In genomic region chr16:23107946-23108759, GRCm38 (mm10) we compare ENCODE assay signal across 8 mouse cellular contexts. TPM values are rescaled to one million over a fixed set of nuclear protein-coding genes. Genes with fewer than 3 reads are reported as not detected.
DNase-seq lines count a peak whose midpoint lies in the region; ATAC-seq and TF ChIP-seq lines count a peak whose summit lies in the region.

No protein-coding gene starts in this region.

- ATAC-seq in erythroblast, adult 5-6 weeks (replicated peaks; ENCODE audit: low FRiP score, poor library complexity, severe bottlenecking): peak; percentile 93
- ATAC-seq in kidney, embryonic 15.5 days (replicated peaks; ENCODE audit: low FRiP score): peak; percentile 84
- ATAC-seq in monocyte, adult 5-6 weeks (replicated peaks; ENCODE audit: insufficient number of reproducible peaks, low FRiP score, low TSS enrichment, poor library complexity, severe bottlenecking): peak; percentile 40

- H3K4me1 ChIP-seq in bone marrow macrophage, adult 2 months (ENCODE audit: control insufficient read depth, insufficient read depth, low read length): peaks cover 13% of the 10 kb centered on the region
- peaks cover 7% of the 10 kb centered on the region; the same call in 1 of the 2 replicates for H3K4me1 ChIP-seq in heart, embryonic 10.5 days
- peaks cover 38% of the 10 kb centered on the region for H3K4me1 ChIP-seq in kidney, embryonic 15.5 days

- H3K27me3 ChIP-seq in heart, embryonic 10.5 days (ENCODE audit: insufficient read depth, poor library complexity, severe bottlenecking): no peaks in the 10 kb centered on the region
- H3K27me3 ChIP-seq in kidney, embryonic 15.5 days: no peaks in the 10 kb centered on the region

- DNase-seq in 416B (ENCODE audit: low read depth): peak; percentile 86
- DNase-seq in heart, embryonic 10.5 days (ENCODE audit: low spot score): peak; percentile 90
- DNase-seq in liver: peak; percentile 85
- peak; percentile 81 to 82 for DNase-seq in spleen, postnatal 36 days (ENCODE audit: low spot score in 2 of 2)

- peak overlapping the region; percentile 100 for H3K9ac ChIP-seq in kidney, embryonic 15.5 days

- H3K4me3 ChIP-seq in bone marrow macrophage, adult 2 months (ENCODE audit: insufficient read depth, low read length): peak overlapping the region; percentile 99
- H3K4me3 ChIP-seq in heart, embryonic 10.5 days: peak overlapping the region; percentile 96
- peak overlapping the region; percentile 86 for H3K4me3 ChIP-seq in kidney, embryonic 15.5 days (replicated peaks)

- peaks cover 50% of the 10 kb centered on the region for H3K36me3 ChIP-seq in heart, embryonic 10.5 days
- H3K36me3 ChIP-seq in kidney, embryonic 15.5 days: peaks cover 47% of the 10 kb centered on the region

- peak overlapping the region; percentile 81 for H3K4me2 ChIP-seq in kidney, embryonic 15.5 days

- TF ChIP-seq CTCF in bone marrow macrophage, adult 2 months (IDR thresholded peaks at IDR 0.05; ENCODE audit: low read depth, low read length): no peak

- H3K27ac ChIP-seq in bone marrow macrophage, adult 2 months (ENCODE audit: insufficient read depth, low read depth, low read length): peak overlapping the region; percentile 94
- peak overlapping the region; percentile 100 for H3K27ac ChIP-seq in heart, embryonic 10.5 days
- peak overlapping the region; percentile 98 for H3K27ac ChIP-seq in kidney, embryonic 15.5 days

- WGBS in heart, embryonic 10.5 days: under 1% methylated on average over 52 of the region's 52 CpGs
- WGBS in kidney, embryonic 15.5 days: under 1% methylated on average over 52 of the region's 52 CpGs

- H3K9me3 ChIP-seq in heart, embryonic 10.5 days: no peaks in the 10 kb centered on the region
- no peaks in the 10 kb centered on the region for H3K9me3 ChIP-seq in kidney, embryonic 15.5 days (replicated peaks)

- TF ChIP-seq POLR2A in bone marrow macrophage, adult 2 months (IDR thresholded peaks at IDR 0.05; ENCODE audit: borderline replicate concordance, low read depth, low read length): no peak

RNA-seq across cellular contexts. Expression of gene Eif4a2, which starts 0.9 kb away (rescaled TPM):
- polyA plus RNA-seq in bone marrow macrophage, adult 2 months (2012; ENCODE audit: insufficient read depth, insufficient read length, missing spikeins): 255 TPM in 2 replicates
- 120 and 145 TPM in 2 replicates for total RNA-seq in erythroblast, adult 5-6 weeks (2015; ENCODE audit: low replicate concordance)
- total RNA-seq in erythroblast, adult 5-6 weeks (2017; ENCODE audit: low replicate concordance): 151 and 206 TPM in 2 replicates
- polyA plus RNA-seq in heart, embryonic 10.5 days (2016; fragmentation: Nextera tagmentation; extraction: Ambion mirVana): 163 and 184 TPM in 2 replicates
- 217 and 225 TPM in 2 replicates for polyA plus RNA-seq in kidney, embryonic 15.5 days (2015; fragmentation: Nextera tagmentation; extraction: Ambion mirVana)
- total RNA-seq in monocyte, adult 5-6 weeks (2017): 1,626 to 2,036 TPM (median 1,817 TPM) in 3 replicates

RNA-seq across cellular contexts. Expression of gene Rfc4, which starts 19.4 kb away (rescaled TPM):
- polyA plus RNA-seq in bone marrow macrophage, adult 2 months (2012; ENCODE audit: insufficient read depth, insufficient read length, missing spikeins): 10.6 and 14.5 TPM in 2 replicates
- 51.0 and 64.0 TPM in 2 replicates for total RNA-seq in erythroblast, adult 5-6 weeks (2015; ENCODE audit: low replicate concordance)
- total RNA-seq in erythroblast, adult 5-6 weeks (2017; ENCODE audit: low replicate concordance): 20.4 and 27.0 TPM in 2 replicates
- polyA plus RNA-seq in heart, embryonic 10.5 days (2016; fragmentation: Nextera tagmentation; extraction: Ambion mirVana): 134 and 158 TPM in 2 replicates
- 125 and 132 TPM in 2 replicates for polyA plus RNA-seq in kidney, embryonic 15.5 days (2015; fragmentation: Nextera tagmentation; extraction: Ambion mirVana)
- 6.0 to 13.5 TPM (median 12.6 TPM) in 3 replicates for total RNA-seq in monocyte, adult 5-6 weeks (2017)

RNA-seq across cellular contexts. Expression of gene Adipoq, which starts 38.2 kb away (rescaled TPM):
- polyA plus RNA-seq in bone marrow macrophage, adult 2 months (2012; ENCODE audit: insufficient read depth, insufficient read length, missing spikeins): not detected in 2 replicates
- 4.4 TPM in 1 of 2 replicates, not detected in the other for total RNA-seq in erythroblast, adult 5-6 weeks (2015; ENCODE audit: low replicate concordance)
- not detected in 2 replicates for total RNA-seq in erythroblast, adult 5-6 weeks (2017; ENCODE audit: low replicate concordance)
- polyA plus RNA-seq in heart, embryonic 10.5 days (2016; fragmentation: Nextera tagmentation; extraction: Ambion mirVana): 0.14 TPM in 1 of 2 replicates, not detected in the other
- not detected in 2 replicates for polyA plus RNA-seq in kidney, embryonic 15.5 days (2015; fragmentation: Nextera tagmentation; extraction: Ambion mirVana)
- total RNA-seq in monocyte, adult 5-6 weeks (2017): not detected in 3 replicates

RNA-seq across cellular contexts. Expression of gene Kng1, which starts 50.5 kb away (rescaled TPM):
- not detected in 2 replicates for polyA plus RNA-seq in bone marrow macrophage, adult 2 months (2012; ENCODE audit: insufficient read depth, insufficient read length, missing spikeins)
- not detected in 2 replicates for total RNA-seq in erythroblast, adult 5-6 weeks (2015; ENCODE audit: low replicate concordance)
- 0.51 TPM in 1 of 2 replicates, not detected in the other for total RNA-seq in erythroblast, adult 5-6 weeks (2017; ENCODE audit: low replicate concordance)
- 0.20 and 5.1 TPM in 2 replicates for polyA plus RNA-seq in heart, embryonic 10.5 days (2016; fragmentation: Nextera tagmentation; extraction: Ambion mirVana)
- 4.8 and 9.2 TPM in 2 replicates for polyA plus RNA-seq in kidney, embryonic 15.5 days (2015; fragmentation: Nextera tagmentation; extraction: Ambion mirVana)
- total RNA-seq in monocyte, adult 5-6 weeks (2017): not detected in 3 replicates

Comparison
In these comparisons a context has a peak if more than half of its experiments do, and no peak if none do; other contexts are left out.
1. Peak in every context shown above with its lines: DNase-seq, ATAC-seq, H3K4me3 ChIP-seq and H3K27ac ChIP-seq.
2. ATAC-seq: peak in every context shown above with its lines; median percentile 93 in erythroblast, adult 5-6 weeks; 84 in kidney, embryonic 15.5 days; 40 in monocyte, adult 5-6 weeks.